ENCODE assay signal across 17 mouse cellular contexts in genomic region chr12:100512641-100513040, GRCm38 (mm10). TPM values are rescaled to one million over a fixed set of nuclear protein-coding genes. Genes with fewer than 3 reads are reported as not detected.
A peak's percentile ranks its signal among the peaks of the same experiment; 100 is the strongest.
DNase-seq lines count a peak whose midpoint lies in the region; ATAC-seq and TF ChIP-seq lines count a peak whose summit lies in the region.
"Had no signal": no experiment of that assay in that cellular context is flagged by ENCODE, and none has a peak within 500 bp of the region (broad histone marks: within the 10 kb centered on the region; RNA-seq: fewer than 3 reads in every experiment).

No protein-coding gene starts in this region.

- H3K4me3 ChIP-seq in heart, postnatal 0 days (ENCODE audit: low read depth, low read length), result no peak overlapping the region
- H3K4me3 ChIP-seq: embryonic facial prominence, embryonic 10.5 days; hindbrain, embryonic 12.5 days; limb, embryonic 12.5 days; midbrain, embryonic 13.5 days; neural tube, embryonic 13.5 days had no signal

- H3K9ac ChIP-seq in heart, postnatal 0 days (replicated peaks; ENCODE audit: low read depth, low read length), result no peak overlapping the region
- H3K9ac ChIP-seq: hindbrain, embryonic 12.5 days; limb, embryonic 12.5 days; liver, embryonic 14.5 days; midbrain, embryonic 13.5 days; neural tube, embryonic 13.5 days had no signal

- peak overlapping the region; percentile 49 for H3K27ac ChIP-seq in heart, postnatal 0 days (ENCODE audit: low read depth)
- H3K27ac ChIP-seq: embryonic facial prominence, embryonic 10.5 days; hindbrain, embryonic 12.5 days; limb, embryonic 12.5 days; liver, embryonic 14.5 days; midbrain, embryonic 13.5 days; neural tube, embryonic 13.5 days had no signal

- no peaks in the 10 kb centered on the region for H3K27me3 ChIP-seq in heart, postnatal 0 days (ENCODE audit: control insufficient read depth, insufficient read depth, low read length)
- H3K27me3 ChIP-seq: hindbrain, embryonic 12.5 days; limb, embryonic 12.5 days; midbrain, embryonic 13.5 days; neural tube, embryonic 13.5 days had no signal

- H3K4me1 ChIP-seq in heart, postnatal 0 days (ENCODE audit: control insufficient read depth, insufficient read depth), result peaks cover 25% of the 10 kb centered on the region
- H3K4me1 ChIP-seq: embryonic facial prominence, embryonic 10.5 days; hindbrain, embryonic 12.5 days; limb, embryonic 12.5 days; midbrain, embryonic 13.5 days had no signal

- no peaks in the 10 kb centered on the region for H3K36me3 ChIP-seq in heart, postnatal 0 days (replicated peaks; ENCODE audit: control insufficient read depth, insufficient read depth, low read length)

- intact Hi-C loops in gastrocnemius, postnatal 14 days (cut with DNase I; ENCODE audit: low total_unique reads), result no loop called here

- TF ChIP-seq CTCF in heart, postnatal 0 days (IDR thresholded peaks at IDR 0.05; ENCODE audit: low read depth), result no peak; the same call in 1 of the 2 replicates

- 29% methylated on average over 9 of the region's 9 CpGs for WGBS in heart, postnatal 0 days

- H3K4me2 ChIP-seq in heart, postnatal 0 days (ENCODE audit: low read depth, low read length), result no peak overlapping the region
- H3K4me2 ChIP-seq: hindbrain, embryonic 12.5 days; limb, embryonic 12.5 days; midbrain, embryonic 13.5 days; neural tube, embryonic 13.5 days had no signal

- ATAC-seq in heart, postnatal 0 days (ENCODE audit: insufficient read depth, low read depth), result peak; percentile 82
- ATAC-seq: inflammation-experienced regulatory T-cells, adult 6 months; midbrain, embryonic 13.5 days had no signal

- peak; percentile 32 to 46 for DNase-seq in heart, adult 9 months (ENCODE audit: low spot score in 2 of 2)
- no peak for DNase-seq in heart, adult 8-10 months (ENCODE audit: low spot score)
- peak; percentile 48 for DNase-seq in gastrocnemius, adult 18-20 months (ENCODE audit: low spot score)
- DNase-seq in gastrocnemius, postnatal 14 days, result peak; percentile 61
- peak; percentile 38 for DNase-seq in heart, postnatal 0 days (ENCODE audit: low spot score)
- DNase-seq in thymus, postnatal 25 days, result no peak
- DNase-seq in layer of hippocampus, adult 9-10 months (ENCODE audit: low spot score), result no peak
- DNase-seq: cerebellum, adult 18-20 months; right cerebral cortex, adult 18-20 months; thymus, postnatal 4 days had no signal

- no peak for TF ChIP-seq EP300 in heart, postnatal 0 days (IDR thresholded peaks at IDR 0.05; ENCODE audit: low read depth)

- no peaks in the 10 kb centered on the region for H3K9me3 ChIP-seq in heart, postnatal 0 days (replicated peaks; ENCODE audit: control insufficient read depth, low read length)
- H3K9me3 ChIP-seq: embryonic facial prominence, embryonic 10.5 days; hindbrain, embryonic 12.5 days; midbrain, embryonic 13.5 days; neural tube, embryonic 13.5 days had no signal

RNA-seq across cellular contexts. Expression of gene Ttc7b, which starts 8.0 kb away (rescaled TPM):
- total RNA-seq in heart, adult 8-10 months (2022), result 10 to 100 TPM; 78.8 to 94.4 (median 86.7) TPM
- 100 to 1,000 TPM; 141 to 168 TPM for total RNA-seq in gastrocnemius, adult 18-20 months (2021)
- total RNA-seq in gastrocnemius, postnatal 14 days (2021), result 10 to 100 TPM; 81.8 to 94.3 TPM
- 29.4 and 37.8 TPM in 2 replicates for total RNA-seq in heart, postnatal 0 days (2014; rRNA removed; ENCODE audit: low replicate concordance)
- 5.9 and 6.7 TPM in 2 replicates for polyA plus RNA-seq in heart, postnatal 0 days (2015; fragmentation: Nextera tagmentation; extraction: Ambion mirVana)

Comparison
In these comparisons a context has a peak if more than half of its experiments do, and no peak if none do; other contexts are left out.
1. DNase-seq: peak in heart, adult 9 months (2 of 2), gastrocnemius, adult 18-20 months (single experiment), gastrocnemius, postnatal 14 days (single experiment) and heart, postnatal 0 days (single experiment); none in heart, adult 8-10 months (single experiment), thymus, postnatal 25 days (single experiment) and layer of hippocampus, adult 9-10 months (single experiment).